Mouse (Mus musculus) cerebellum, postnatal 10 days (tissue): ENCODE results near the gene Rhot2.

Source experiments
- DNase-seq, 2 experiments: peaks; one replicate each; pipeline ENCODE4 v3.0.0; 2021; ENCODE audit warnings: mixed read lengths in 2 of 2

The Rhot2 gene

DNA sequence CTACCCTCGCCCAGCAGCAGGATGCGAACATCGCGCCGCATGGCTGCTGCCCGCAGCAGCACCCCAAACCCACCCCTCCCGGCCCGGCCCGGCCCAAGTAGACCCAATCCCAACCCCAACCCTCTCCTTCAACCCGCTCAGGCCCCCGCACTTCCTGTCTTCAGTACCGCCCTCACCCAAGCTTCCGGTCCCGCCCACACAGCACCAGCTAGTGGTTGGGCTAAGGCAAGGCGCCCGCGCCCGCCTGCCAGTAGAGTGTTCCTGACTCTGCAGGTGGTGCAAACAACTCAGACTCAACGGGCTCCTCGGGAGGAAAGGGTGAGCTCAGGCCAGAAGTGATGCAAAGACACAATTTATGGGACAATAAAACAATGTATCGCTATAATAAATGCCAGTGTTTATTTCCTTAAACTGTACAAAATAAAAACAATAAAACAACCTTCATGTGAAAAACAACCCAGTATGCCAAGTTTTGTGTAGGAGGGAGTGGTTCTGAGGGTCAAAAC lies at the start of gene Rhot2:
Gene Rhot2 (minus strand): TSS at position 456 of the 506 bp plus-strand sequence.
- DNase-seq = peak; percentile 96 to 97

DNA sequence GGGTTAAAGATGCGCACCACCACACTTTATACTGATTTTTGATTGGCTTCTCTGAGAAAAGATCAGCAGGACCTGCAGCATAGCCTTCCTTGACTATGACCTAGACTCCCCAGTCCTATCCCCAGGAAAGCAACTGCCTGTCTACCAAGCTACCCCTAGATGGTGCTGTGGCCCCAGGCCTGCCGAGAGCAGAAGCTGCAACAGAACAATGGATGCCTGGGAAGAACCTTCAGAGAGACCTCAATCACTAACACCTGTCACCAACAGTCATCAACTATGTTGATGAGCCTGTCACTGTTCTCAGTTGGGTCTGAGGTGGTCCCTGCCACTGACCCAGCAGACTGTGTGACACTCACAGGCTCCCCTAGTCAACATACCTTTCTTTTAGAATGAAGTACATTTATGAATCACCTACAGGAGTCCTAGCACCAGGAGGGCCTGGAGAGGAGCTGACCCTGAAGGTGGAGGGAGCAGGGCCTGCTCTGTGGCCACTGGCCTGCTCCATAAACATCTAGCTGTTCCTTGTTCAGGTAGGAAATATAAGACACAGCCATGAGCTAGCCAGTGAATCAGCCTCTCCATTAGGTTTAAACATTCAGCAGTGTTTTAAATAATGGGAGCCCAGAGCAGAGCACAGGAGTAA lies 49.4 kb upstream of the Rhot2 start:
- peak; percentile 88 to 89 for DNase-seq

DNA sequence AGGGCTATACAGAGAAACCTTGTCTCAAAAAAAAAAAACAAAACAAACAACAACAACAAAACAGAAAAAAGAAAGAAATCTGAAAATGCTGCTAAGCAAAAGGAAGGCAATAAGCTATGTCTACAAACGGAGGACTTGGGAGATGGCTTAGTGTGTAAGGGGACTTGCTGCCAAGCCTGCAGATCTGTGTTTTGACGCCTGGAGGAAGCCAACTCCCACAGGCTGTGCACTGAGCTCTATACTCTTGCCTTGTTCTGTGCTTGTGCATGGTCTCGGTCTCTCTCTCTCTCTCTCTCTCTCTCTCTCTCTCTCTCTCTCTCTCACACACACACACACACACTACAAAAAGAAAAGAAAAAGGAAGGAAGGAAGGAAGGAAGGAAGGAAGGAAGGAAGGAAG lies 44.2 kb upstream of the Rhot2 start:
- DNase-seq = no peak

DNA sequence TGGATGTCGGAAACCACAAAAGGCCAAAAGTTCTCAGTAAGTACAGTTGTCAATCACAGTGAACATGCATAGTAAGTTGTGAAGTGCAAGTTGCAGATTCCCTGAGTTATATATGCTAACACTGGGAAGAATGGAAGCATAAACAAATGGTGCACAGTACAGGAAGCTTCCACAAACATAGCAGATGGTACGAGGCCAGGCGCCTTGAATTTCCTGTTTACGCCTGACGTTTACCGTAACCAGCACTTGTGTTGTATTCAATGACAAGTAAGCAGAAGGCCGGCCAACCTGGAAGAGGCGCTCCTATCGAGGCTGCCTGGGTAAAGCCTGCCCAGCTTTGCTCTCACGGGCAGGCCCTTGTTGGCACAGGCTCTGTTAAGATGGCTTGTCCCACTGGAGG lies 42.8 kb upstream of the Rhot2 start:
- DNase-seq = no peak

DNA sequence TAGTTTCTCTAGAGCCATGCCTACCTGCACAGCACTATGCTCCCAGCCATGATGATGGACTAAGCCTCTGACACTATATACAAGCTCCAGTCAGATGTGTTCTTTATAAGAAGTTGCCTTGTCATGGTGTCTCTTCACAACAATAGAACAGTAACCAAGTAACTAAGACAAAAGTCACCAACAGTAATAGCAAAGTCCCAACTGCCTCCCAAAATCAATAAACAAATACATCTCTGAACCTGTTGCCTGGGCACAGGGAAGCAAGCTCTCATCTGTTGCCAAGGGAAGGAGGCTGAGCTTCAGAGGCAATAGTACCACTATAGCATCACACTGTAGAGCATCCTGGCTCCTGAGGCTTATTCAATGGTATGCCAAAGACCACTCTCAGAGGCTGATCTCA lies 42.2 kb upstream of the Rhot2 start:
- DNase-seq = no peak

DNA sequence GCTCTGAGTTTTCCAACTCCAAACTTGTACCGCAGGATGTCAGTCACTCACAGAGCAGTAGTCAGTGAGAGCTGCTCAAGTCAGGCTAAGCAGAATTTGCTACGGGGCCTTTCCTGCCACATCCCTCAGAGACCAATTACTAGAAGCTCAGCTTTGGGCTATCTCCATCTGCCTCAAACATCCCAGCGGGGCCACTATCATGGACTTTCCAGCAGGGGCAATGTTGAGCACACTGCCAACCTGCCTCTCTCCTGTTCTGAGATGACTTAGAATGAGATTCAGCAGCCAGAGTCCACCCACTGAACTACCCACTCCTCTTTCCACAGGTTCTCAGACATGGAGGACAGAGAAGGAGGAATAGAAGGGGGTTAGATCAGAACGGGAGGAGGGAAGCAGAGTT lies 41.0 kb upstream of the Rhot2 start:
- DNase-seq = peak; percentile 46 to 56

DNA sequence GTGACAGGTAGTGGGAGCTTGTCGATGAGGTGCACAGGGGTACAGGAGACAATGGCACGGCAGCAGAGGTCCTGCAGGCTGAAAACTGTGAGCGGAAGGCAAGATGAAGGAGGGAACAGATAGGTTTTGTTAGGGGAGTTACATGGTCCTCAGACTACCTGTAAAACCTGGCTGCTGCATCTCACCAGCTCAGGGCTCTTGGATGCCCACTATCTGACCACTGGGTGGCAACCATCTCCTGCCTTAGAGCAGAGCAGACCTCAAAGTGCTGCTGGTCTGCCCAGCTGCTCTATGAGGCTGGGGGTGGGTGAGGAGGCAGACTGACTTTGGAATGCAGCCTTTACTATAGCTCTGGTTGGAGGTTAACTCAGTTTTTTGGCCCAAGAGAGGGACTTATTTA lies 39.2 kb upstream of the Rhot2 start:
- peak; percentile 33 to 38 for DNase-seq

DNA sequence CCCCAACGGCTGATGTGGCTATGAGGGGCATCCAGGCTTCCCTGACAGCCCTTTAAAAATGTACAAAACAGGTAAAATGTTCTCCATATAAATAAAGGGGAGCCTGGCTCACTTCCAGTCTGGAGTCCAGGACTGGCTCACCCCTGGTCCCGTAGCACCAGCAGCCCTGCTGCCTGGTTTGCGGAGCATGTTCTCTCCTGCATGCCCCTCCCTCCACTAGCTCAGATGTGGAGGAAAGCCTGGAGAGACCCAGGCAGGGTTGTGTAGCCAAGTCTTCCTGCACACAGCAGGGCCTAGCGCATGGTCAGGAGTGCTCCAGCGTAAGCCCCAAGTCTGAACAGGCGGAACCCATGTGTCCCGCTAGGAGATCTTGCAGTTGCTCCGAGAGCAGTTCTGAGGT lies 38.6 kb upstream of the Rhot2 start:
- DNase-seq = no peak

DNA sequence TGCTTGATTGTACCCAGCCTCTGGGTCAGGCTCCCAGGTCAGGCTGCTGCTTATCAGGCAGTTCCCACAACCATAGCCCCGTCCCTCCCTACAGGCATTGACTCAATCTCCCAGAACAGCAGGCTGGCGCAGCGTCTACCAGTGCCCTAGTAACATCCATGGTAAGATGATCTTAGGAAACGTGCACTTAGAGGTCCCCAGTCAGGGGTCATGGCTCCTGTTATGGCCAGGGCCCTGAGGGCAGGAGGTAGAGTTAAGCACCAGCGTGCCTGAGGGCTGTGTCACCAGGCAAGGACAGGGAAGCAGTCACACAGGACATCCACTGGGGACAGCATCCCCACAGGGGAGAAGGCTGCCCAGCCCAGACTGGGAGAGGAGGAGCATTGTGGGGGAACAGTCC lies 37.7 kb upstream of the Rhot2 start:
- DNase-seq = peak in 1 of 2 experiments; percentile 36

DNA sequence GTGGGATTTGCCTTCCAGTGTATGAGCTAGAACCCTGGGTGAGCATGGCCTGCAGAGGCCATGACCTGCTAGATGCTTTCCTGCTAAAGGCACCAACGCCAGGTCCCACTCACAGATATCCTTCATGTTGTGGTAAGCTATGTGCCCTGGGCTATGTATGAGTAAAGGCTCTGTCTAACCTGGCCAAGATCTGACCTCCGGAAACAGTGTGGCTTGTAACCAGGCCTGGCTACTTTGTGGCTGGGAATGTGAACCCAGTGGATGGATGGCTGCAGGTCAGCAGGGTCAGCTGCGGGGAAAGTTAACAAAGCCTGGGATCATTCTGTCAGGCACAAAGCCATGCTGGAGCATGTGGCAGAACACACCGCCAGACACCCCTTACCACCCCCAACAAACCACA lies 37.0 kb upstream of the Rhot2 start:
- no peak for DNase-seq

DNA sequence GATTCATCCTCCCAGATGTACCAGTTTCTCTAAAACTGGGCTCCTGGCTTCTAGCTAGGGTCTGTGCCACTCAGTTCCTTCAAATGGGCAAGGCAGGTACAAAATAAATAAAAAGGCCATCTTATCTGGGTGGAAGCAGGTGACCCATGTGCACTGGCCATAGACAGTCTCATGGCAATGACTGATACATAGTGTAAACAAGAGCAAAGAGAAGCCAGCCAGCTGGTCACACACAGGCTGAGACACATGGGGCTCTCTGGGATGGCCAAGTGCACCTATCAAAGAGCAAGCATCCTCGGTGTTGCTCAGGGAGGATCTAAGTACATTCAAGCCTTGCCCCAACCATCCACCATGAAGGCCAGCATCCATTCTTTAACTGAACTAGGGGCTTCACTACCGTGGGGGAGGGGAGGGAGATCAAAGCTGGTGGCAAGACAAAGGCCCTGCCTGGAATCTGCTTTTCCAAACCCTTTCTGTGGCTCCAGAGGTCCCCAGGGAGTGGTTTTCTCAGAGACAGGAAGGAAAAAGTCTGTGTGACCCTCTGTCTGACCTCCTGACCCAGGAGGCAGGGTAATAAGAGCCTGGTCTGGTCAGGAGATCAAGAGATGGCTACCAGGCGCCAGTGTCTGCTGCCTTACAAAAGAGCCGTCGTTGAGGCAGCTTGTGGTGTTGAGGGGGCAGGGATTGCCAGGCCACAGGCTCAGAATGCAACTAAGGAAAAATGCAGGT lies 36.4 kb upstream of the Rhot2 start:
- DNase-seq = peak in 1 of 2 experiments; percentile 49

DNA sequence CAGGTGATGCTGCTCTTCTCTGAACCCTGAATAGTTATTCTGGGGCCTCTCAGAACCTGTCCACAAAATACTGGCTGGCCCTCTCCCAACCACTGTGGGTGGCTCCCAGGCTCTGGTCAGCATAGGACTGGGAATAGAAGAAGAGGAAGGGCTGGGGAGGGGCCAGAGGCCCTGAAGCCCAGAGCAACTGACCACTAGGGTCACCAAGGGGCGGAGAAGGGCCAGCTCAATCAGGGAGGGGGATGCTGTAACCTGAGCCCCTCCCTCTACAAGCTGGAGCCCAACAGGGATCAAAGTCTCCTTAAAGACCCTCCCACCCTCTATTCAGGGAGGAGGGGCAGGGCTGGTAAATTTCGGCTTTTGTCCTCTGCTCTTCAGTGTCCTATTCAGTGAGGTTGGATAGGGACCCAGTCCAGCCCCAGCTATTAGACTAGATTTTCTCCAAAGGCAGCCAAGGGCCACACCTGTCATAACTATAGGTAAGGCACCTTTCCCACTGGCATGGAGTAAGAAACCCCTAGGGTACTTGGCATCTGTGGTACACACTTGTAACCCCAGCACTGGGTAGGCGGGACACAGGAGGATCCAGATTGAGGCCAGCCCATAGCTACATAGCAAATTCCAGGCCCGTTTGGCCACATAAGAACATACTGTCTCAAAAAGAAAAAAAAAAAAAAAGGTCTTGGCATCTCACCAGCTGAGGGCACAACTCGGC lies 35.7 kb upstream of the Rhot2 start, which contains the start of gene Wfikkn1:
Gene Wfikkn1 (minus strand): TSS at position 663 of the 715 bp plus-strand sequence.
- DNase-seq = peak in 1 of 2 experiments; percentile 45

DNA sequence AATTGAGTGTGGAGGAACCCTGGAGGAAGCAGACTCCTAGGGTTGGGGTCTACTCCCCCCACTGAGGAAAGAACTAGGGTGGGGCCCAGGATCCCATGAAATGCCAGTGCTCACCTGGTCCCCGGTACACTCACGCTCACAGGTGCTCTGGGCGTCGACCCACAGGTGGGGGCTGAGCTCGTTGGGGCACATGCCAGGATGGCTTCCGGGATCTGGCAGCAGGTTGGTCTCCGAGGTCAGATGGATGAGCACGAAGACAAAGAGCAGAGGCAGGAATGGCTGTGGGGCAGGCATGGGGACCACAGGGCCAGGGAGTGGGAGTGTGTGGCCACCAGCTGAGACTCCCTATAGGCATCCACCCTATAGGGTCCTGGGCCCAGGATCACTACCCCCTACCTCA lies 35.1 kb upstream of the Rhot2 start:
- DNase-seq = peak in 1 of 2 experiments; percentile 44

DNA sequence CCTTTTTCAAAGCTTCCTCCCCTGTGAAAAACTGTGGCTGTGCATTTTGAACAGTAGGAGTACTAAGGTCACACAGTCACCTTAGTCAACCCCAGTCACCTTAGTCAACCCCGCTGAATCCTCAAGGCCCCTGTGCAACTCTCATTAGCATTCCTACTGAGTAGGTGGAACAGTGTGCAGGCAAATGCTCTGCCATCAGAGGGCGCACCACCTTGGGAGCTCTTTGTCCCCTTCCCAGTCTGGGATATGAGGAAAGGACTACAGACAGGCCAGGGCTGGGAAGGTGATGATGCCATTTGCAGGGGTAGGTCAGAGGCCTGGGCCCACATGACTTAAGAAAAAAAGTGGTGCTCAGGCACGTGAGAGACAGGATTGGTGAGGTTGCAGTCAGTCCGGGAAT lies 34.6 kb upstream of the Rhot2 start:
- DNase-seq = peak; percentile 66 to 69

DNA sequence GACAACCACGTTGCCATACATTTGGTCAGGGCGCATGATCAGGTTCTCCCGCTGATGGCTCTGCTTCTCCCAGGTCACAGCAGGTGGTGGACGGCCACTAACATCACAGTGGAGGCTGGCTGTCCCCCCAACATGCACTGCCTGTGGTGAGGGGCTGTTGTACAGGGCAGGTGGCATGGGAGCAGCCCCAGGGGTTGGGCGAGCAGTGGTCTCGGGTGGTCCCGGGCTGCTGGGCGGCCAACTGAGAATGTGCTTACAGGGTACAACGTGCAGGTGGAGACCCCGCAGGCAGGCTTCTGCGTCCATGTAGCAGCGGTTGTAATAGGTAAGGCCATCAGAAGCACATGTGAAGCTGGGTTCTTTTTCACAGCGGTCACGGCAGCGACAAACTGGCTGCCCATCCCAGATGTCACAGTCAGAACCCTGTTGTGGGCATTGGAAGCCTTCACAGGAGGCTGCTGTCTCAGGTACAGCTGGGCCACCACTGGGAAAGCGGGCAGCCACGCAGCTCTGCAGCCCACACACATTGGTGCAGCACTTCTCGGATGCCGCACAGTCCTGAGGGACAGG lies 34.0 kb upstream of the Rhot2 start:
- peak; percentile 39 to 47 for DNase-seq

DNA sequence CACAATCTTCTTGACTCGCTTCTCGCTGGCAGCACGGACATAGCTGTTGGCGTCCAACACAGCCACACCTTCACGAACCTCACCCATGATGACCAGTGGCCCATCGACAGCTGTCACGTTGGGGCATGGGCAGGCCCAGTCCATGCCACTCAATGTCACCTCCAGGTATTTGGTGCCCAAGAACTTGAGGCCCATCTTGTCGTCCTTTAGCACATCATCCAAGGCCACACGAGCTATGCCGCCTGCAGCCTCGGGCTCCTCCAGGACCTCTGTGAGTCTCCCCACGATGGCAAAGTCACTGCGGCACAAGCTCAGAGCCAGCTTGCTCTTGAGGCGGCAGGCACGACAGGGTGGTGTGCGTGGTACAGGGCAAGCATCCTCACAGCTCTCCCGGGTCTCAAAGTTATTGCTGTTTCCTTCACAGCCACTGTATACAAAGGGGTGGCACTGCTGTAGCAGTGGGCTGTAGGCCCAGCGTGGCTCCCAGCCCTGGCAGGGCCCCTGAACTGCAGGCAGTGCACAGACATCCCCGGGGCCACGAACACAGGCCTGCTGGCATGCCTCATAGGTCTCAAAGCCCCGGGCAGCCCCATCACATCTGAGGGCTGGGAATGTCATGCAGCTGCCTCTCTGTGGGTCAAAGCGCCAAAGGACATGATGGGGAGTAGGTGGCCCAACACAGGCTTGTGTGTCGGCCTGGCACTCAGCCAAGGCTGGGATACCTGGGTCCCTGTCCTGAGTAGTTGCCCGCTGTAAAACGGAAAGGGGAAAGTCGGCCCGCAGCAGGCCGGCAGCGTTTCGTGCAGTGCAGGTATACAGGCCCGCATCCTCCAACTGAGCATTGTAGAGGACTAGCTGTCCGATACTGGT lies 33.3 kb upstream of the Rhot2 start:
- DNase-seq = peak in 1 of 2 experiments; percentile 40

DNA sequence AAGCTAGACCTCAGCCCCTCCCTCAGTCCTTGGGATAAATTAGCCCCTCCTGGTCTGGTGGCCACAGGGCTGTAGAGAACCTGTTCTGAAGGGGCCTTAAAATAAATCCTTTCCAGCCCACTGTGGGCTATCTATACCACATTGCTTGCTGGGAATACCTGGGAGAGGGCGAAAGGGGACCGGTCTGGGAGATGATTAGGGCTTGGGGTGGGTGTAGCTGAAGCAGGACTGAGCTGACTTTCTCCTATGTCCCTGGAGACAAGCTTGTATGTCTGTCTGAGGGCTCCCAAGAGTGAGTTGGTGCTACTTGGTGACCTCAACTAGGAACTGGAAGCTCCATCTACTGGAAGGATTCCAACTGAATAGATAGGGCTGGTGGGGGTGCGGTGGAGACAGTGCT lies 32.4 kb upstream of the Rhot2 start:
- peak in 1 of 2 experiments; percentile 26 for DNase-seq

DNA sequence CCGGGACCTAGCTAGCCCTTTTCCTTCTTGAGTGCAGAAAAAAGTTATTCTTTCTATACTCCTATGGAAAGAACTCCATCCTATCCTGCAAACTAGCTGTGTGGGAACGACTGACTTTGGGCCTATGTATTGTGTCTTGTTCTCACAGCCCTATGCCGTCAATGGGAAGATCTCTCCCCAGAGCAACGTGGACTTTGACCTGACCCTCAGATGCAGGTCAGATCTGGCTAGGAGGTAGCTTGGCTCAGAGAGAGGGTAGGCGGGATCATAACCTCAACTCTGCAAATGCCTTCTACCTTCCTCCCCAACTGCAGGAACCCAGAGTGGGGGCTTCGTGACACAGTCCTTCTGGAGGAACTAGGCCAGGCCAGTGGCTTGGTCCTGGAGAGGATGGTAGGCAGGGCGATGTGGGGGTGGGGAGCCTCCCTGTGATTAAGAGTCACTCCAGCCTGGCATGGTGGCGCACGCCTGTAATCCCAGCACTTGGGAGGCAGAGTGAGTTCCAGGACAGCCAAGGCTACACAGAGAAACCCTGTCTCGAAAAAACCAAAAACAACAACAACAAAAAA lies 31.8 kb upstream of the Rhot2 start:
- peak; percentile 34 to 45 for DNase-seq

DNA sequence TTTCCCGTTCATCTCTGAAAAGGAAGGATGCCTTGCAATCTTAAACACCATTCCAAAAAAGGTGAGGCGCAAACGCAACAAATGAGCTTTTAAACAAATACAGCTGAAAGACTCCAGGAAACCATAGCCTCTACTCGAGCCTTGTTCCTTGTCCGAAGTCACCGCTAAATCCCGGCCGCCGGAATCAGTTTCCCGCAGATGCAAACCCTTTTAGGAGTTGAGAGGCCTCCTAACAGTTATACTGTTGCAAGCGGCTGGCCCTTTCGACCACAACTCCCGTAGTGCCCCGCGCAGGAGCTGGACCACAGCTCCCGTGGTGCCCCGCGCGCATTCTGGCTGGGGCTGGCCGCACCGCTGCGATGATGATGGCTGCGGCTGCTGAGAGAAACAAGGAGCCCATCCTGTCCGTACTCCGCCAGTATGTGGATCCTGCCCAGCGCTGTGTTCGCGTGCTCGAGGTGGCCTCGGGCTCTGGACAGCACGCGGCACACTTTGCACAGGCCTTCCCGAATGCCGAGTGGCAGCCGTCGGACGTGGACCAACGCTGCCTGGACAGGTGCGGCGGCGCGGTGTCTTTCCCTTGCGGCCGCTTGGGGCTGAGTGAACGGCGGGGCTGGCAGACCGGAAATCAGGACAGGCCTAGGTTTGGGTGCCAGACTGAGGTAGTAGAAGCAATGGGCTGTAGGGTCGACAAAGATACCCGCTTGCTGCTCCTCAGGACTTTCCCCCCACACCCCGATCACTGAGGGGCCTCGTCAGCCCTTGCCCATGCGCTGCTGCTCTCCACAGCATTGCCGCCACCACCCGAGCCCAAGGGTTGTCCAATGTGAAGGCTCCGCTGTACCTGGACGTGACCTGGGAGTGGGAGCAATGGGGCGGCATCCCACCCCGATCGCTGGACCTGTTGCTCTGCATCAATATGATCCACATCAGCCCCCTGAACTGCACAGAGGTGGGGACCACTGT lies 30.8 kb upstream of the Rhot2 start:
- DNase-seq = peak; percentile 96

DNA sequence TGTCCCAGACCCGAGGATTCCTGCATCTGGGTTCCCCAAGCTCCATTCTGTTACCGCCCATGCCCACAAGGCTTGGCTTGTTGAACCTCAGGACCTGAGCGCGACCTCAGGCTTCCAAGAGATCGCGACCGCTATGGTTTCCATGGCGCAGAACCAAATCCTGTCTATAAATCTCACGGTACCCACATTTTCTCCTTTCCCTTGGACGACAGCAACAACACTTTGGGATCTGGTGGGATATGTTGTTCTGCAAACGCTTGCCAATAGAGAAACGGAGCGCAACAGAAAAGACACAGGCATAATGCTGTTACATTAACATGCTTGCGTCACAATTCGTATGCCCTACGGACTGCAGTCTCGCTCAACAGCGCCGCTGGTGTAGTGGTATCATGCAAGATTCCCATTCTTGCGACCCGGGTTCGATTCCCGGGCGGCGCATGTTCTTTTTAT lies 30.1 kb upstream of the Rhot2 start, which contains the start of gene Mettl26:
Gene Mettl26 (plus strand): TSS at position 354 of the 450 bp plus-strand sequence.
- peak; percentile 97 to 98 for DNase-seq
